Mouse (Mus musculus): ENCODE measurements around the gene Zfp568. TPM values are rescaled to one million over a fixed set of nuclear protein-coding genes. Genes with fewer than 3 reads are reported as not detected.
"Not testable (repeated sequence)": the region's sequence is repeated elsewhere in the genome, so short reads cannot be mapped to it uniquely, and the experiment has no call there.

Zfp568 gene
- polyA plus RNA-seq, 1 experiment from 2014 or later = 2.9 TPM

DNA sequence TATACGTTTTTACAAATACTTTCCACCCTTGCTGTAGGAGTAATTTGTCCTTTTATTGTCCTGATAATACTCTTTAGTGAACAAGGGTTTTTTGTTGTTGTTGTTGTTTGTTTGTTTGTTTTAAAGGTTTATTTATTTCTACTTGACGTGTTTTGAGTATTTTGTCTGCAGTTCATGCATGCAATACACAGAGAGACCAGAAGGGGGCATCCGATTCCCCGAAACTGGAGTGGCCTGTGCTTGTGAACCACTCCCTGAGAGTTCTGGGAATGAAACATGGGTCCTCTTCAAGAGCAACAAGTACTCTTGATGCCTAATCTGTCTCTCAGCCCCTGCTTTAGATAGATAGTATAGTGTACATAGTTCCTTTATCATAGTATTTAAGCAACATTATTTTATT is 29.0 kb upstream of the Zfp568 start:
- H3K9me3 ChIP-seq (replicated peaks; ENCODE audit: control insufficient read depth, low read length) = no peaks in the 10 kb centered on the region
- H3K4me1 ChIP-seq (ENCODE audit: control insufficient read depth, insufficient read depth, low read length) = no peaks in the 10 kb centered on the region
- no peaks in the 10 kb centered on the region for H3K27me3 ChIP-seq (replicated peaks; ENCODE audit: control insufficient read depth, insufficient read depth, low read length)
- no peak overlapping the region for H3K4me3 ChIP-seq (ENCODE audit: low read depth, low read length)
- DNase-seq (ENCODE audit: low spot score) = peak; percentile 45
- no peak overlapping the region for H3K27ac ChIP-seq (ENCODE audit: low read depth, low read length)
- peak overlapping the region; percentile 58 for H3K4me2 ChIP-seq (ENCODE audit: low read length)
- H3K36me3 ChIP-seq (ENCODE audit: control insufficient read depth, insufficient read depth, low read length) = peaks cover 13% of the 10 kb centered on the region
- H3K9ac ChIP-seq (ENCODE audit: low read length) = no peak overlapping the region
- no peak for ATAC-seq
- 23% methylated on average over 4 of the region's 4 CpGs for WGBS

- Histone ChIP-seq H3K4me2 (ENCODE audit: low read length) (no peak overlapping the region), H3K36me3 (ENCODE audit: control insufficient read depth, insufficient read depth, low read length) (peaks cover 2% of the 10 kb centered on the region; the same call in 1 of the 2 replicates), H3K27me3 (replicated peaks; ENCODE audit: control insufficient read depth, insufficient read depth, low read length) (no peaks in the 10 kb centered on the region), H3K4me1 (ENCODE audit: control insufficient read depth, insufficient read depth, low read length) (no peaks in the 10 kb centered on the region), H3K4me3 (ENCODE audit: low read depth, low read length) (no peak overlapping the region), H3K27ac (ENCODE audit: low read depth, low read length) (no peak overlapping the region), H3K9me3 (replicated peaks; ENCODE audit: control insufficient read depth, low read length) (no peaks in the 10 kb centered on the region), H3K9ac (ENCODE audit: low read length) (no peak overlapping the region)
- 71% methylated on average over 9 of the region's 10 CpGs for WGBS
- ATAC-seq = no peak
- DNase-seq (ENCODE audit: low spot score) = no peak
These were observed 27.5 kb upstream of the Zfp568 start for GRCm38 (mm10) chr7:29956257-29956656.

DNA sequence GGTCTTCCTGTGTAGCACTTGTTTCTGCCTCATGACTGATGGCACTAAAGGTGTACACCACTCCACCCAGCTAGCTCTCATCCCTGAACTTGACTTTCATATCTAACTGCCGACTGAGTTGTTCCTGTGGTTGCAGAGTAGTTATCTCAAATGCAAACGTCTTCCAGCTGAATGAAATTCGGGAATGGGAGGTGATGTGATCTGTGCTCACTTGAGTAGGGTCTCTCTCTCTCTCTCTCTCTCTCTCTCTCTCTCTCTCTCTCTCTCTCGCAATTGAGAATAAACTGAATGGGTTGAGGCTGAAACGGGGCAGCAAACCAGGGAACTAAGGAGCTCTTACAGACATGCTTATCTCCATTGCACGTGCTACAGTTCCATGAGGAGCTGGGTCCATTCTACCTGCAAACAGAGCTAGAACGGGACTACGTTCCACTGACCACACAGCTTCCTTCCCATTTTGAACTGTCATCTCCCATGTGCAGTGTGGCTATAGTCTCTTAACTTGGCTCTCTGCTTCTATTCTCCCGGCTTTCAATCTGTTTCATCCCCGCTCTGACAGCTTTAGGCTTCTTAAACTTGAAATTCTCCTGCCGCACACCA is 25.5 kb upstream of the Zfp568 start:
- no peak for DNase-seq (ENCODE audit: low spot score)
- H3K4me3 ChIP-seq (ENCODE audit: low read depth, low read length) = no peak overlapping the region
- no peak for ATAC-seq
- no peak overlapping the region for H3K9ac ChIP-seq (ENCODE audit: low read length)
- H3K27me3 ChIP-seq (replicated peaks; ENCODE audit: control insufficient read depth, insufficient read depth, low read length) = no peaks in the 10 kb centered on the region
- H3K9me3 ChIP-seq (replicated peaks; ENCODE audit: control insufficient read depth, low read length) = no peaks in the 10 kb centered on the region
- no peak overlapping the region for H3K27ac ChIP-seq (ENCODE audit: low read depth, low read length)
- H3K4me2 ChIP-seq (ENCODE audit: low read length) = no peak overlapping the region
- 86% methylated on average over 11 of the region's 11 CpGs for WGBS
- H3K36me3 ChIP-seq (ENCODE audit: control insufficient read depth, insufficient read depth, low read length) = no peaks in the 10 kb centered on the region
- no peaks in the 10 kb centered on the region for H3K4me1 ChIP-seq (ENCODE audit: control insufficient read depth, insufficient read depth, low read length)

DNA sequence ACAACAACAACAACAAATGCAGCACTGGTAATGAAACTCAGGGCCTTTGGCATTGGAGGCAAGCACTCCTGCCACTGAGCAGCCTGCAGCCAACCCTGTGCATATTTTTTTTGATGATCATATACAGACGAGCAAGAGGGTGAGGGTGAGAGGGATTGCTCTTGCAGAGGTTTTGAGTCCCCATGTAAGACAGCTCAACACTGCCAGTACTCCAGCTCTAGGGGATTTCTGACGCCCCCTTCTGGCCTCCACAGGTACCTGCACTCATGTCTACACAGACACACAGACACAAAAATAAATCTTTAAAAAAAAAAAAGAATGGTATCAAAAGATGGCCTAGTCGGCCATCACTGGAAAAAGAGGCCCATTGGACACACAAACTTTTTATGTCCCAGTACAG is 24.8 kb upstream of the Zfp568 start:
- no peak for ATAC-seq
- Histone ChIP-seq H3K9me3 (replicated peaks; ENCODE audit: control insufficient read depth, low read length) (no peaks in the 10 kb centered on the region), H3K27me3 (replicated peaks; ENCODE audit: control insufficient read depth, insufficient read depth, low read length) (no peaks in the 10 kb centered on the region), H3K4me2 (ENCODE audit: low read length) (no peak overlapping the region), H3K4me1 (ENCODE audit: control insufficient read depth, insufficient read depth, low read length) (no peaks in the 10 kb centered on the region), H3K4me3 (ENCODE audit: low read depth, low read length) (no peak overlapping the region), H3K9ac (ENCODE audit: low read length) (no peak overlapping the region), H3K36me3 (ENCODE audit: control insufficient read depth, insufficient read depth, low read length) (no peaks in the 10 kb centered on the region), H3K27ac (ENCODE audit: low read depth, low read length) (no peak overlapping the region)
- WGBS = 65% methylated on average over 3 of the region's 3 CpGs
- no peak for DNase-seq (ENCODE audit: low spot score)

- not testable (repeated sequence) for H3K27me3 ChIP-seq (replicated peaks; ENCODE audit: control insufficient read depth, insufficient read depth, low read length); H3K9me3 ChIP-seq (replicated peaks; ENCODE audit: control insufficient read depth, low read length)
- 49% methylated on average over 34 of the region's 39 CpGs for WGBS
These were observed 18.5 kb upstream of the Zfp568 start for GRCm38 (mm10) chr7:29965115-29965810.

DNA sequence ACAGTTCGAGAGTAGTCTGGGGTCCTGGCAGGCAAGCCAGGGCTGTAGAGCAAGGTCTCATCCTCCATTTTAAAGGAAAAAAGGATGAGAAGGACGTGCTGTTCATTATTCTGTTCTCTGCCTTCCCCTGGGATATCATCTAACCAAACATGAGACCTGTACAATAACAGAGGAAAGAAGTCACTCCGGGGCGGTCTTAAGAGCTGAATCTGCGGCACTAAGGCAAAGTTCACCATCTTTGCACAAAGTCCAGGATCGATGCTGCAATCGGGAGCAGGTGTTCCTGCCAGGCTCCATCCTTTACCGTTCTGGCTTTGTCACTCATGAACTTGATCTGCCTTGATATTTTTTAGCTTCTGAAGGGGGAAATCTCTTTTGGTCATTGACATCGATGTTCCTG is 13.1 kb upstream of the Zfp568 start:
- Histone ChIP-seq H3K27ac (ENCODE audit: low read depth, low read length) (no peak overlapping the region), H3K9ac (ENCODE audit: low read length) (no peak overlapping the region), H3K4me3 (ENCODE audit: low read depth, low read length) (no peak overlapping the region), H3K27me3 (replicated peaks; ENCODE audit: control insufficient read depth, insufficient read depth, low read length) (no peaks in the 10 kb centered on the region), H3K36me3 (ENCODE audit: control insufficient read depth, insufficient read depth, low read length) (no peaks in the 10 kb centered on the region), H3K4me2 (ENCODE audit: low read length) (no peak overlapping the region), H3K4me1 (ENCODE audit: control insufficient read depth, insufficient read depth, low read length) (no peaks in the 10 kb centered on the region), H3K9me3 (replicated peaks; ENCODE audit: control insufficient read depth, low read length) (no peaks in the 10 kb centered on the region)
- no peak for DNase-seq (ENCODE audit: low spot score)
- WGBS = 87% methylated on average over 9 of the region's 9 CpGs
- no peak for ATAC-seq

More at GRCm38 (mm10) chr7:29965115-29965810, 18.5 kb upstream of the Zfp568 start:
- H3K9ac ChIP-seq (ENCODE audit: low read length); H3K4me2 ChIP-seq (ENCODE audit: low read length); H3K27ac ChIP-seq (ENCODE audit: low read depth, low read length); H3K4me3 ChIP-seq (ENCODE audit: low read depth, low read length); H3K4me1 ChIP-seq (ENCODE audit: control insufficient read depth, insufficient read depth, low read length); DNase-seq (ENCODE audit: low spot score); H3K36me3 ChIP-seq (ENCODE audit: control insufficient read depth, insufficient read depth, low read length); ATAC-seq: not testable (repeated sequence)

DNA sequence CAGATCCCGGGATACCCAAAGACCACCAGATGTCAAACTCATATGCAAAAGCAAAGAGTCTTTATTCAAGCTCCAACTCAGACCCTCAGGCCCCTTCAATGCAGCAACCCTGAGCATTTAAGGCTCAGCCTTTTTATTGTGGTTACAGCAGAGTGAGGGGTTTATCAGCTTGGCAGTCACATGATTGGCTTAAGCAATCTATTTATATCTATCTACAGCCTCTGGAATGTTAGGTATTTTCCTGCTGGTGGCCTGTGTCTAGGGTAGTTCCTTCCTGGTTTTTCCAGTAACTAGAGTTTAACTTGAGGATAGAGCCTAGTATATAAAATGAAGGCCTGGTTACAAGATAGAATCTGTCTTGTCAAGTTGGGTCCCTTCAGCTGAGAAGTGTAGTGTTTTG is 3.0 kb upstream of the Zfp568 start:
- Histone ChIP-seq H3K27ac (ENCODE audit: low read depth, low read length) (no peak overlapping the region), H3K27me3 (replicated peaks; ENCODE audit: control insufficient read depth, insufficient read depth, low read length) (no peaks in the 10 kb centered on the region), H3K4me3 (ENCODE audit: low read depth, low read length) (no peak overlapping the region), H3K9ac (ENCODE audit: low read length) (no peak overlapping the region), H3K4me2 (ENCODE audit: low read length) (no peak overlapping the region), H3K9me3 (replicated peaks; ENCODE audit: control insufficient read depth, low read length) (no peaks in the 10 kb centered on the region), H3K4me1 (ENCODE audit: control insufficient read depth, insufficient read depth, low read length) (peaks cover 10% of the 10 kb centered on the region; the same call in 1 of the 2 replicates), H3K36me3 (ENCODE audit: control insufficient read depth, insufficient read depth, low read length) (peaks cover 3% of the 10 kb centered on the region; the same call in 1 of the 2 replicates)
- ATAC-seq = no peak
- 89% methylated on average over 1 of the region's 1 CpGs for WGBS
- no peak for DNase-seq (ENCODE audit: low spot score)

- H3K9me3 ChIP-seq (replicated peaks; ENCODE audit: control insufficient read depth, low read length) = no peaks in the 10 kb centered on the region
- no peaks in the 10 kb centered on the region for H3K27me3 ChIP-seq (replicated peaks; ENCODE audit: control insufficient read depth, insufficient read depth, low read length)
- no peak overlapping the region for H3K27ac ChIP-seq (ENCODE audit: low read depth, low read length)
- H3K4me2 ChIP-seq (ENCODE audit: low read length) = no peak overlapping the region
- H3K36me3 ChIP-seq (ENCODE audit: control insufficient read depth, insufficient read depth, low read length) = peaks cover 7% of the 10 kb centered on the region
- no peak overlapping the region for H3K4me3 ChIP-seq (ENCODE audit: low read depth, low read length)
- DNase-seq (ENCODE audit: low spot score) (no peak), ATAC-seq (no peak)
- no peak overlapping the region for H3K9ac ChIP-seq (ENCODE audit: low read length)
- H3K4me1 ChIP-seq (ENCODE audit: control insufficient read depth, insufficient read depth, low read length) = peaks cover 10% of the 10 kb centered on the region; the same call in 1 of the 2 replicates
- 58% methylated on average over 5 of the region's 5 CpGs for WGBS
These were observed 2.3 kb upstream of the Zfp568 start for GRCm38 (mm10) chr7:29981455-29981854.

GRCm38 (mm10) chr7:29981860-29982259 is 1.9 kb upstream of the Zfp568 start:
- 97% methylated on average over 3 of the region's 3 CpGs for WGBS

More at GRCm38 (mm10) chr7:29981860-29982259, 1.9 kb upstream of the Zfp568 start:
- Histone ChIP-seq H3K27ac (ENCODE audit: low read depth, low read length) (no peak overlapping the region), H3K9ac (ENCODE audit: low read length) (no peak overlapping the region), H3K4me3 (ENCODE audit: low read depth, low read length) (no peak overlapping the region), H3K36me3 (ENCODE audit: control insufficient read depth, insufficient read depth, low read length) (peaks cover 9% of the 10 kb centered on the region), H3K9me3 (replicated peaks; ENCODE audit: control insufficient read depth, low read length) (no peaks in the 10 kb centered on the region), H3K4me2 (ENCODE audit: low read length) (no peak overlapping the region), H3K27me3 (replicated peaks; ENCODE audit: control insufficient read depth, insufficient read depth, low read length) (no peaks in the 10 kb centered on the region), H3K4me1 (ENCODE audit: control insufficient read depth, insufficient read depth, low read length) (peaks cover 10% of the 10 kb centered on the region; the same call in 1 of the 2 replicates)
- no peak for DNase-seq (ENCODE audit: low spot score)
- no peak for ATAC-seq

All from forebrain, embryonic 14.5 days (tissue).